Mouse (Mus musculus): ENCODE data around the gene Oxsm. TPM values are rescaled to one million over a fixed set of nuclear protein-coding genes. Genes with fewer than 3 reads are reported as not detected.

Oxsm gene
- 8.2 and 11.8 TPM in 2 replicates for total RNA-seq (2017)

DNA sequence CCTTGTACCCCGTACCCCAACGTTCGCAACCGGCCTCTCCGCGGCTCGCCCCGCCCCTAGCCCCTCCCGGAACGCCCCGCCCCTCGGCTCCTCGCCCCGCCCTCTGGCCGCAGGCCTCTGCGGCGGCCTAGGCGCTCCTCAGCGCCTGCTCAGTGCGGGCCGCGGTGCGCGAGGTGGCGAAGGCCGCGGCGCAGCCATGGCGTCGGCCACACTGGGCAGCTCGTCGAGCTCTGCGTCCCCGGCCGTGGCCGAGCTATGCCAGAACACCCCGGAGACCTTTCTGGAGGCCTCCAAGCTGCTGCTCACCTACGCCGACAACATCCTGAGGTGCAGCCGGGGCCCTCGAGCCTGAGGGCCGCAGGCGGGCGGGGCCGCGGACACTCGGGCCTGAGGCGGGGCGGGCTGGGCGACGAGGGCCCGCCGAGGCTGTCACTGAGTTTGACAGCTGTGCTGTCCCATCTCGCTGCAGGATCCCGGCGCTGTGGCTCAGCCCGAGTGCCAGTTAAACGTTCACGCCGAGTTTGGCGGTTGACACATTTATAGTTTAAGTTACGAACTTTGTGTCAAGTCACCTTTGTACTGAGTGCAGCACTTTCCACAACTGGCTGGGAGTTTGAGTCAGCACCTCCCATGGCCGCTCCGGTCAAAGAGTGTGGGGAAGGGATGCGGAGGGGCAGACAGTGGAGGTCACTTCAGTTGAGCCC is at the start of gene Oxsm, which contains the start of gene Ngly1:
Oxsm (minus strand) TSS at position 638 of the 704 bp plus-strand sequence.
Ngly1 (plus strand) TSS at position 110 of the 704 bp plus-strand sequence.
- peak; percentile 61 for ATAC-seq (replicated peaks; ENCODE audit: low read depth, poor library complexity, severe bottlenecking)

DNA sequence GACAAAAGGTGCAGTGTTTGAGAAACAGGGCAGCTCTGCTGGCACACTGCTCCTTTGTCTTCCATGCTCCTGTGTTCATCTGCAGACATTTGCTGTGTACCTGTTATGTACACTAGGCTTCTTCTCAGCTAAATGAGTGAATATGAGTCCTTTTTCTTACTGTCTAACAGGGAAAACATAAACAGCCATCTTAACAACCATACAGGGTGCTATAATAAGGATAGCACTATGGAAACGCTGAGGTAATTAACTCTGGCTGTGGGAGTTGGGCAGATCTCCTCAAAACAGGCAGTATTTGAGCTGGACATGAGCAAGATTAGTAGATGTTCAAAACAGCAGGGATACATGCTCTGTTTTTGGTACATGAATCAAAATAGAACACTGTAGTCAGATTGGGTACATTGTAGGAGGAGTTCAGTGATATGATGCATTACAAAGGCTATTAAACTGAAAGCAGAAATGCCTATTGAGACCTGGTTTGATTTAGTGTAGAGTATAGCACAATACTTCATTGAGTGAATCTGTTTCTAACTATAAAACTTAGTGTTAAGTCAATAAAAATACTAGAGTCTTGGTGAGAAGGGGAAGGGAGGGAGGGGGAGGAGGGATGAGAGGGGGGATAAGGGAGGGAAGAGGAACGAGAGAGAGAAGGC is 47.3 kb upstream of the Oxsm start:
- ATAC-seq (replicated peaks; ENCODE audit: low read depth, poor library complexity, severe bottlenecking): no peak

DNA sequence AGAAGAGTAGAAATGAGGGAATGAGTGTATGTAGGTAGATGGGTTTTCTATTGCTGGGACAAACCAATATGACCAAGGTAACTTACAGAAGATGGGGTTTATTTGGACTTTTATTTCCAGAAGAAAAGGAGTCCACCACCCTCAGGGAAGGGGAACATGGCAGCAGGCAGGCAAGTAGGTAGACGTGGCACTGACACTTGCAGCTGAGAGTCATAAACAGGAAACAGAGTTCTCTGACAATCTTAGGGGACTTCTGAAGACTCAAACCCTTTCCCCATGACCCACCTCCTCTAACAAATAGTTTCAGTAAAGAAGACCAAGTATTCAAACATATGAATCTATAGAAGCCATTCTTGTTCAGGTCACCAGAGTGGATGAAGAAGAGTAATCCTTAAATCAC is 44.3 kb upstream of the Oxsm start:
- ATAC-seq (replicated peaks; ENCODE audit: low read depth, poor library complexity, severe bottlenecking): no peak

DNA sequence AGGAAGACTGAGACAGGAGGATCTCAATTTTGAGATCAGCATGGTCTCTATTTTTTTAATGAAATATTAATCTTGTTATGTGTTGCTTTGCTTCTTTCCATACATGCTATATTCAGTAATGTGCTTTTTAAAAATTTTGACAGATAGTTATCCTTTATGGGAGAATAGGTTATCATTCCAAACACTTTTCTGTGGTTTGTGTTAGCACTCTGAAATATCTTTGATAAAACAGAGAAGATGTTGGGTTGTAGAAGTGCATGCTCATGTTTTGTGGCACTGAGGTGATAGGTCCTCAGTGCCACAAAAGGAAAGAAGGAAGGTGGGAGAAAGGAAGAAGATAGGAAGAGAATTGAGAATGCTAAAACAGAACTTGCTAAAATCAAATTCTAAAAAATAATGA is 43.4 kb upstream of the Oxsm start:
- ATAC-seq (replicated peaks; ENCODE audit: low read depth, poor library complexity, severe bottlenecking): no peak

DNA sequence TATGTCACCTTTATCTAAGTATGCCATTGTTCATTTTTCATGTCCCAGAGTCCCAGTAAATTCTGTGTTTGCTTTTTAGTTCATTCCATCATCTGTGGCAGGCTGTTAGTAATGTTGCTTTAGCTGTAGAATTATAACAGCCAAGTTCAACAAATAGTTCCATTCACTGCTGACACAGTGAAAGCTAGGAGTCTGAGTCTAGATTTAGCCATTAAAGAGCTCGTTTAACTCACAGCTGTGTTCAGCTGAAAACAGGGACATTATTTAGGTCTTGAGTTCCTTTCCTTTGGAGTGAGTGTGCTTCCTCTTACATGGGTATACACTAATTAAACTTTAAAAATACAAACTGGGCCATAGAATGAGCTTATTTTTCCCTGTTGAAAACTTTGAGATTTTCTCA is 42.8 kb upstream of the Oxsm start:
- no peak for ATAC-seq (replicated peaks; ENCODE audit: low read depth, poor library complexity, severe bottlenecking)

DNA sequence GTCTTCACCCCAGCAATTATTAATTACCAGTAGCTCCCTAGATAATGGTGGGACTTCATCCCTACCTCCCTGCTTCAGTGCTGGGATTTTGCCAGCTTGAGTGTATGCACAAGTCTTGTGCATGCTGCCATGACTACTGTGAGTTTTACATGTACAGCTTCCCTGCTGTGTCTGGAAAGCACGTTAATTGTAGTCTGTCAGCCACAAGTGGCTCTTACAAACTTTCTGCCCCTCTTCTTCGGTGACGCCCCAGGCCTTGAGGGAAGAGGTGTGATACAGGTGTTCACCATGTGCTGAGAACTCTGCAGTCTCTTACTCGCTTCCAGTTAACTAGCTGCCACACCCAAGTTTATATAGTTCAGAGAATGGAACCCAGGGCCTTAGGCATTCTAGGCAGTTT is 34.4 kb upstream of the Oxsm start:
- no peak for ATAC-seq (replicated peaks; ENCODE audit: low read depth, poor library complexity, severe bottlenecking)

DNA sequence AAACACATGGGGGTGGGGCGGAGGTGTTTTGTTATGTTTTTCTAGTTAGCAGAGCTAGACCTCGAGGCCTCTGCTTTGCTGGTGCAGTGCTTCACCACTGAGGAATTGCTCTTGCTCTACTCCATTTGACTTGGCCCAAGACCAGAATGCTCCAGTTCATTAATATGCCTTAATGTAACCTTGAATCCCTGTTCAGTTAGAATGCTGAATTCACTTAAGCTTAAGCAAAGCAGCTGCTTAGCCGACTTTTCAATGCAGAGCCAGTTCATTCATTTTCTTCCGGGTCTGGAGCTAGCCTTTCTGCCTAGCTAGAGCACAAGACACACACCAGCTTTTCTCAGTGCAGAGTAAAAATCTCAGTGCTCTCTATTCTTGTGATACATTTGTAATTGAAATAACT is 29.6 kb upstream of the Oxsm start:
- ATAC-seq (replicated peaks; ENCODE audit: low read depth, poor library complexity, severe bottlenecking): no peak

DNA sequence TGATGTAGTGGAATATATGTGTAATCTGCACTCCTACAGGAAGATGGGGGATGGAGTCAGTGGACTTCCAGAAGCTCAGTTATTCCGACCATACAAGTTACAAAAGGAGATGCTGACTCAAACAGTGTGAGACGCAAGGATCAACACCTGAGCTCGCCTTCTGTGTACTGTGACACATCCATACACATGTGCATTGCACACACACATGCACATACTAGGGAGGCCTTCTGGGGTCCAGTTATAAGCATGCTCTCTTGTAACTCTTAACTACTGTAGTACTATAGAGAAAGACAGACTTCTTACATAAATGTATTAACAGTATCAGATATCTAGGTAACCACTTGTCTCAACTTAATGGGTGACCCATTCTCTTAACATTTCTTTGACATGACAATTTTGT is 24.1 kb upstream of the Oxsm start:
- no peak for ATAC-seq (replicated peaks; ENCODE audit: low read depth, poor library complexity, severe bottlenecking)

DNA sequence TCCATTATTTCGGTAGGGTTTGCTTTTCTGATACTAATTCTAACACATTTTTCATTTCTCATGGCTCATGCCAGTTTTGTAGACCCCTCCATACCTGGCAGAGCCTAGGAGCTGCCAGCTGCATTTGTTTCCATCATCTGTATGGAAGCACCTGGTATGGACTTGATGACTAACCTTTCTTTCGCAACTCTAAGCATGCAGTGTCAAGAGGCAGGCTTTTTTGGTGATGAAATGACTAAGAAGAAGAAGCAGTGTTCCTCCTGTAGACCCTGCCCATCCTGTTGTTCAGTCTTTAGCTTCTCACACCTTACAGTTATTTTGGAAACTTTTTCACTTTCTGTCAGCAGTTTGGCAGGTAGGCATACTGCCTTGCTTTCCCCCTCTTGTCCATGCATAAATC is 20.2 kb upstream of the Oxsm start:
- no peak for ATAC-seq (replicated peaks; ENCODE audit: low read depth, poor library complexity, severe bottlenecking)

DNA sequence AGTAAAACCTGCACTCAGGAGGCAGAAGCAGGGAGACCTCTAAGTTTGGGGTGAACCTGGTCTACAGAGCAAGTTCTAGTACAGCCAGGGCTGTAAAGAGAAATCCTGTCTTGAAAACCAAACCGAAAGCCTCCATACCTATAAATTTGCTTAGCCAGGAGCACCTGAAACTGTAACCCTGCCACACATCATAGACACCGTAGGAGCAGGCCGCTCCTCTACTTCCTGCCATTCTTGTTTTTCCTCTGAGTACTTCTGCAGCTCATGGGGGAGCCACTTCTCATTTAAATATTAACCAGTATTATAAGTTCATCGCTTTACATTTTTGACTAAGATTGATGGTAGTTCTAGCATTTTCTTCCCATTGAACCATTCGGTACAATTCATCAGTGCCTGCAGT is 17.4 kb upstream of the Oxsm start:
- no peak for ATAC-seq (replicated peaks; ENCODE audit: low read depth, poor library complexity, severe bottlenecking)

DNA sequence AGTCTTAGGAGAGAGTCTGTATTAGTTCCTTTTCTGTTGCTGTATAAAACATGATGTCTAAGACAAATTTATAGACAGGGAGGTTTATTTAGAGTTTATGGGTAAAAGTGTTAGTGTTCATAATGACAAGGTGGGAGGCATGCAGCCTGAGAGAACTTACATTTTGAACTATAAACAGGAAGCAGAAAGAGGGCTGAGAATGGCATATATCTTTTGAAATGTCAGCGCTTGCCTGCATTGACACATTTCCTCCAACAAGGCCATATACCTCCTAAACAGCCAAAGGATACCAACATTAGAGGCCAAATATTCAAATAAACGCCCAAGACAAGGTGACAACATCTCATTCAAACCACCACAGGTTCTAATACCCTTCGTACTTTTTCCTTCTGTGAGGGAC is 12.3 kb upstream of the Oxsm start:
- no peak for ATAC-seq (replicated peaks; ENCODE audit: low read depth, poor library complexity, severe bottlenecking)

DNA sequence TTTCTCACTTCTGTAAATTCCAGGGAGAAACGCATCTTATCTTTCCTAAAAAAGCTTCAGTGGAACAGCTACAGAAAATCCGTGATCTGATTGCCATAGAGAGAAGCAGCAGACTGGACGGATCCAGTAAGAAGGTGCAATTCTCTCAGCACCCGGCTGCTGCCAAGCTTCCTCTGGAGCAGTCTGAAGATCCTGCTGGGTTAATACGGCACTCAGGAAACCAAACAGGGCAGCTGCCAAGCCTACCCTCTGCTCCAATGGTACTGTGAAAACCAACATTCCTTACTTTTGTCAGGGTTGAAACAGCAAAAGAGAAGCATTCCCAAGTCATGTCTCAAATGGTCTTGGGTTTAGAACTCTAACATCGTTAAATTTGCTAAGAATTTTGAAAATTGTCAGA is 10.9 kb upstream of the Oxsm start:
- no peak for ATAC-seq (replicated peaks; ENCODE audit: low read depth, poor library complexity, severe bottlenecking)

DNA sequence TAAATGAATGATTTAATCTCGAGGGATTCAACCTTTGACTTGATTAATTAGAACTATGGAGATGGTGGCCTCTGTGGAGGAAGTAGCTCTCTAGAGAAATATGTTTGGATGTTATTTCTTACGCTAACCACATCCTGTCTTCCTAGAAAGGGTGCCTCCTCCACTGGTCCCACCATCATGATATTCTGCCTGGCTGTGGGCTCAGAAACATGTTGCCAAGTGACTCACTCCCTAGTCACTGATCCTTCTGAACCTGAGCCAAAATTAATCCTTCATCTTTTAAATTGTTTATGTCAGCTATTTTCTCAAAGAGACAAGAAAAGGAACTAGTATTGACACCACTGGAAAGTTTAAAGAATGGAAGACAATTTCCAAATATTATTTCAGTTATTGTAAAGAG is 6.6 kb upstream of the Oxsm start:
- peak; percentile 90 for ATAC-seq (replicated peaks; ENCODE audit: low read depth, poor library complexity, severe bottlenecking)

DNA sequence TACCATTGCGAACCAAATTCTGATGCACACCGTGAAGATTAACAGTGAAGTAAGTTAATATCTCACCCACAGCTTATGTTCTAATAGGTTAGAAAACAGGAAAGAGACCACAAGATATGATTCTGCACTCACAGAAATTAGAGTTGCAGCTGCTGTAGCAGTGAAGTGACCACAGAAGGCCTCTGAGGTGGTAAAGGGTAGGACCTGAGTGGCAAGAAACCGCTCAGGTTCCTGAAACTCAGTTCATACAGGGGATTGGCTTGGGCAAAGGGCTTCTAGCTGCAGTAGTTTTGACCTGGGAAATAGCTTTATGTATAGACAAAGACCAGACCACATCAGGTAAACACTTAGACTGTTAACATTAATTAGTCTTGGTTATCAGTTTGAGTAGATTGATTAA is 6.1 kb upstream of the Oxsm start:
- ATAC-seq (replicated peaks; ENCODE audit: low read depth, poor library complexity, severe bottlenecking): peak; percentile 74

DNA sequence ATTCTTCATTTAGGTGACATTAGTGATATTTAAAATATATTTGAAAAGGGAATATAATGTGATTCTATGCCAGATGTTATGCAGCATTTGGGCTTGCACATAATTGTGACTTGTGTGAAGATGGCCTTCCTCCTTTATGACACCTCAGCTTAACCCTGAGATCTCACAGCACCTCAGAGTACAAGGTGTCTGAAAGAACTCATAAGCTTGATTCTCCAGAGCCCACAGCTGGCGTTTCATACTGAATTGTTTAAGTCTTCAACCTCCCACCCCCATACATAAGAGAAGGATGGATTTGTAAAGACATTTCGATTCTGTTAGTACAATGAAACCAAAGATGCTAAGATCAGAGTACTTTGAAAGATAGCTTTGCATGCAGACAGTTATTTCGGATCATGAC is 491 bp upstream of the Oxsm start:
- no peak for ATAC-seq (replicated peaks; ENCODE audit: low read depth, poor library complexity, severe bottlenecking)

DNA sequence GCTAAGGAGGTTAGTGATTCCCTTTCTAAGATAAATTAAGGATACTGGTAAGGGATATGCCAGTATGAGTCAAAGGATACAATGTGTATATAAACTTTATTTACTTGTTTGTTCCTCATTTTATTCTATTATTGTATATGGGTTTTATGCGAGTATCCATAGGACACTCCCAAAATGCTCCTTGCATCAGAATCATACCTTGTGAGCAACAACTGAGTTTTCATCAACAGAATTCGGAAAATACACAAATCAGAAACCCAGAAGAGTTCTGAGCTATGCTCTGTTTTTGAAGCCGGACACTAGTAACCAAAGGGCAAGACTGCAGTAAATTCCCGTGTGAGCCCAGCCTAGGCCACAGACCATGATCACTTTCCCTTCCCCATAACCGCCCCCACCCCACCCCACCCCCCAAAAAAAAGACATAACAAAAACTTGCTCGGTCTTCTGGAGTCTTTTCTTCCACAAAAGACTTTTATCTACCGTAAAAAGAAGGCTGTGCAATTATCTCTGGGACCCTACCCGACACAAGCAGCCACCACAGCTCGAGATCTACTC is 928 bp downstream of the Oxsm start:
- 0 out of 2 replicates have a peak, but pooled peaks have one; percentile 1 for ATAC-seq (replicated peaks; ENCODE audit: low read depth, poor library complexity, severe bottlenecking)

DNA sequence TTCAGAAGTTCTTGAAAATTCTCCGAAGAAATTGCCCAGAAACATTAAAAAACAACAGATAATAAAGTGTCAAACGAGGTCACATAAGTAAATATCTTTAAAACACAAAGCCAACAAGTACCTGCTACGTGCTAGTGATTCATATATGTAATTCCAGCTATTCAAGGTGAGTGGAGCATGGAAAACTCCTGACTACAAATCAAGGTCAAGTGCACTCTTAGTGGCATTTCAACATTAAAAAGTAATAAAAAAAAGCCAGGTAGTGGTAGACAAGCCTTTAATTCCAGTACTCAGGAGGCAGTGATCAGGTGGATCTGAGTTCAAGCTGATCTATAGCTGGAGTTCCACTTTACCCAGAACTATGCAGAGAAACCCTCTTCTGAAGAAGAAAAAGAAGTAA is 1.5 kb downstream of the Oxsm start:
- no peak for ATAC-seq (replicated peaks; ENCODE audit: low read depth, poor library complexity, severe bottlenecking)

DNA sequence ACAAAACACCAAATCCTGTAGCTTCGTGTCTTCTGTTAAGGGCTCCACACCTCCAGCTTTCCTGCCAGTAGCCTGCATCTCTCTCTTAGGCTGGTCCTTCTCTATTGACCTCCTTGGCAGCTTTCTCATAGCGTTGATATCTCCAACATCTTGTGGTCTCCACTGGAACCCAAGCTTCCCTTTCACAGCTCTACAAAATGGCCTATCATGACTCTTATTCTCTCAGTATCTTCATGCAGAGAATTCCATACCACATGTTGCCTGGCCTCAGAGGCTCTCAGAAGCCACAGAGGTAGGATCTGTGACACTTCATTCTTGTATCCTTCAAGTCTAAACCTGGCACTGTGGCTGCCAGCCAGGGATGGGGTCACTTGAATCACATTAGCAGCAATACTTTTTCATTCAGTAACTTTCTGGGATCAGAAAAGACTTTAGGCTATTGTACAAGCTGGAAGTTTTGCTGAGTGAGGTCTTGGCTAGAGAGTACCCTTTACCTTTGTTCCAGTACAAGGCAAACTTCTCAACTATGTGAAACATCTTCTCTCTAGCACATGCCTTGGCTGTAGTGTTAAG is 3.2 kb downstream of the Oxsm start:
- no peak for ATAC-seq (replicated peaks; ENCODE audit: low read depth, poor library complexity, severe bottlenecking)

DNA sequence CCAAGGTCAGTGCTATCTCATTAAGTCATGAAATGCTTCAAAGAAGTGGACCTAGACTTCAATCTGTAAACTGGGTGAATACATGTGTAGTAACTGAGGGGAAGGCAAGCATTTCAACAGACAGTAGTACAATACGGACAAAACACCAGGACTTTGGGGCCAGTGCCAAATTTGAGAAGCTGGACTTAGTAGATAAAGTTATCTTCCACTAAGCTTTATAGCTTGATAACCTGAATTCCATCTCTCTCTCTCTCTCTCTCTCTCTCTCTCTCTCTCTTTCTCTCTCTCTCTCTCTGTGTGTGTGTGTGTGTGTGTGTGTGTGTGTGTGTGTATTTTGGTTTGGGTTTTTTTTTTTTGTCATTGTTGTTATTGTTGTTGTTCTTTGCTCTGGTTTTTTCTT is 4.5 kb downstream of the Oxsm start:
- no peak for ATAC-seq (replicated peaks; ENCODE audit: low read depth, poor library complexity, severe bottlenecking)

DNA sequence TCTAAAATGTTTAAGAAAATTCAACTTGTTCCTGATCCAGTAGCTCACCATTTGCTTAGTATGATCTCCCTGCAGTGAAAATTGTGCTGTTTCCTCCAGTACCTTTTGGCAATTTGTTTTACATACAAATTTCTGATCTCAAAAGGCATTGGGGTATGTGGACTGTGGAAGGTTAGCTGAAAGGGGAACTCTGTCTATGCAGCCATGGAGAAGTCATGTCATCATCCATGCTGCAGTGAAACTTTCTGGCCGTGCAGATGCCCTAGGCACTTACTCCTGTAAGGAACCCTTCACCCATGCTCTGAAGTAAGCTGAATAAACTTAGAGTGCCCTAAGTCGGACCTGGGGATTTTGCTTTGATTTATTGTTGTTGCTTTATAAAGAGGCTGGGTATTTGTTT is 5.2 kb downstream of the Oxsm start:
- ATAC-seq (replicated peaks; ENCODE audit: low read depth, poor library complexity, severe bottlenecking): 0 out of 2 replicates have a peak, but pooled peaks have one; percentile 13

DNA sequence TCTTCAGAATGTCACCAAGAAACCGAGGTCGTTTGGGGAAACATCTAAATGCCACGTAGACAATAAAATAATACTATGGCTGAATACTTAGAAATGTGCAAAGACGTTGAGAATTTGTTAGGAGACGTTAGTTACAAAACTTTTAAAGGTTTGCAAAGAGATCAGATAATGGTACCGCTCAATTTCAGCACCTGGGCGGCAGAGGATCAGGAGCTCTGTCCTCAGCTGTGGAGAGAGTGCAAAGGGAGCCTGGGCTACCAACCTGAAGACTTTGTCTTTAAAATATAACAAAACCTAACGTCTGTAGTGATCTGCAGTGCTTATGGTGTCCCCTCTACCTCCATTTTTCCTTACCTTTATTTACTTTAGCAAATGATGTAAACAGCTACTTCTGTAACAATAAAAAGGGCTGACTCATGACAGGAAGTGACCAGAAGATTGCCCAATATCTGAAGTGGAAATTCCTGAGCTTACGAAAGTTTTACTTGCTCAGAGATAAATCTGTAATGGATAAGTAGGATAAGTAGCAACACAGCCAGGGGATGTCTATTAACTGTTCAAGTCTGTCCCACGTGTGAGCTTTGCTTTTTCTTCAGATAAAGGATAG is 5.9 kb downstream of the Oxsm start:
- peak; percentile 19; the same call in 1 of the 2 replicates for ATAC-seq (replicated peaks; ENCODE audit: low read depth, poor library complexity, severe bottlenecking)
